Mouse (Mus musculus): ENCODE measurements around the gene Tshz2.

Gene Tshz2

GRCm38 (mm10) chr2:169633491-169634289, 877 bp downstream of the Tshz2 start:
- DNase-seq: peak; percentile 46

GRCm38 (mm10) chr2:169634619-169635382, 2.0 kb downstream of the Tshz2 start:
- no peak for DNase-seq

- DNase-seq: no peak
These were observed 2.6 kb downstream of the Tshz2 start for GRCm38 (mm10) chr2:169635428-169635827.

GRCm38 (mm10) chr2:169636414-169636813, 3.6 kb downstream of the Tshz2 start:
- no peak for DNase-seq

- DNase-seq: no peak
These were observed 8.7 kb downstream of the Tshz2 start for GRCm38 (mm10) chr2:169641547-169641946.

- DNase-seq: no peak
These were observed 9.6 kb downstream of the Tshz2 start for GRCm38 (mm10) chr2:169642420-169642819.

GRCm38 (mm10) chr2:169647091-169647490, 14.3 kb downstream of the Tshz2 start:
- no peak for DNase-seq

GRCm38 (mm10) chr2:169649262-169649885, 16.6 kb downstream of the Tshz2 start:
- no peak for DNase-seq

GRCm38 (mm10) chr2:169653282-169653681, 20.5 kb downstream of the Tshz2 start:
- DNase-seq: no peak

- DNase-seq: no peak
These were observed 31.0 kb downstream of the Tshz2 start for GRCm38 (mm10) chr2:169663792-169664191.

- DNase-seq: no peak
These were observed 38.5 kb downstream of the Tshz2 start for GRCm38 (mm10) chr2:169671264-169671663.

GRCm38 (mm10) chr2:169673786-169674185, 41.0 kb downstream of the Tshz2 start:
- peak; percentile 43 for DNase-seq

GRCm38 (mm10) chr2:169674209-169674608, 41.4 kb downstream of the Tshz2 start:
- no peak for DNase-seq

GRCm38 (mm10) chr2:169679264-169679663, 46.5 kb downstream of the Tshz2 start:
- DNase-seq: peak; percentile 55

- DNase-seq: peak; percentile 62
These were observed 47.1 kb downstream of the Tshz2 start for GRCm38 (mm10) chr2:169679951-169680350.

- no peak for DNase-seq
These were observed 52.4 kb downstream of the Tshz2 start for GRCm38 (mm10) chr2:169685260-169685659.

- no peak for DNase-seq
These were observed 52.9 kb downstream of the Tshz2 start for GRCm38 (mm10) chr2:169685747-169686146.

- DNase-seq: no peak
These were observed 54.1 kb downstream of the Tshz2 start for GRCm38 (mm10) chr2:169686697-169687430.

GRCm38 (mm10) chr2:169690054-169690453, 57.2 kb downstream of the Tshz2 start:
- peak; percentile 56 for DNase-seq

GRCm38 (mm10) chr2:169694494-169694893, 61.7 kb downstream of the Tshz2 start:
- DNase-seq: no peak

- DNase-seq: peak; percentile 58
These were observed 62.2 kb downstream of the Tshz2 start for GRCm38 (mm10) chr2:169695025-169695424.

- DNase-seq: no peak
These were observed 66.3 kb downstream of the Tshz2 start for GRCm38 (mm10) chr2:169699141-169699540.

All from thymus, postnatal 14 days (tissue).